ENCODE assay signal across 29 mouse cellular contexts in genomic region chr2:71636134-71636533, GRCm38 (mm10).
DNase-seq lines count a peak whose midpoint lies in the region; ATAC-seq and TF ChIP-seq lines count a peak whose summit lies in the region.
"Had no signal": no experiment of that assay in that cellular context is flagged by ENCODE, and none has a peak within 500 bp of the region (broad histone marks: within the 10 kb centered on the region; RNA-seq: fewer than 3 reads in every experiment).

No protein-coding gene starts in this region.

- 81% methylated on average over 4 of the region's 4 CpGs for WGBS in hindbrain, embryonic 15.5 days
- WGBS in hindbrain, embryonic 11.5 days: 86% methylated on average over 4 of the region's 4 CpGs
- WGBS in midbrain, embryonic 13.5 days: 81% methylated on average over 4 of the region's 4 CpGs
- 78% methylated on average over 4 of the region's 4 CpGs for WGBS in midbrain, embryonic 14.5 days
- WGBS in forebrain, embryonic 13.5 days: 76% methylated on average over 4 of the region's 4 CpGs
- WGBS in olfactory bulb, adult 2 months: 74% methylated on average over 4 of the region's 4 CpGs
- WGBS in kidney, adult 2 months: 95% methylated on average over 4 of the region's 4 CpGs

- H3K36me3 ChIP-seq in hindbrain, embryonic 15.5 days: no peaks in the 10 kb centered on the region
- H3K36me3 ChIP-seq in hindbrain, embryonic 11.5 days (ENCODE audit: control insufficient read depth, insufficient read depth, low read length): no peaks in the 10 kb centered on the region
- no peaks in the 10 kb centered on the region for H3K36me3 ChIP-seq in midbrain, embryonic 13.5 days
- no peaks in the 10 kb centered on the region for H3K36me3 ChIP-seq in midbrain, embryonic 14.5 days (ENCODE audit: control insufficient read depth, insufficient read depth, low read length)
- no peaks in the 10 kb centered on the region for H3K36me3 ChIP-seq in forebrain, embryonic 13.5 days (ENCODE audit: poor library complexity, severe bottlenecking)
- H3K36me3 ChIP-seq in kidney, adult 2 months (ENCODE audit: control insufficient read depth, insufficient read depth, low read length): no peaks in the 10 kb centered on the region
- H3K36me3 ChIP-seq: heart, embryonic 10.5 days; heart, embryonic 15.5 days; limb, embryonic 12.5 days; liver, embryonic 15.5 days; neural tube, embryonic 13.5 days; stomach, embryonic 15.5 days had no signal

- H3K4me1 ChIP-seq in hindbrain, embryonic 15.5 days (replicated peaks): peaks cover 5% of the 10 kb centered on the region; the same call in 1 of the 2 replicates
- no peaks in the 10 kb centered on the region for H3K4me1 ChIP-seq in hindbrain, embryonic 11.5 days (replicated peaks; ENCODE audit: control insufficient read depth, insufficient read depth, low read length)
- H3K4me1 ChIP-seq in midbrain, embryonic 13.5 days (replicated peaks): peaks cover 13% of the 10 kb centered on the region
- 0 out of 2 replicates have a peak, but pooled peaks cover 8% of the 10 kb centered on the region for H3K4me1 ChIP-seq in midbrain, embryonic 14.5 days (ENCODE audit: control insufficient read depth, insufficient read depth, low read length)
- H3K4me1 ChIP-seq in forebrain, embryonic 13.5 days: peaks cover 14% of the 10 kb centered on the region
- peaks cover 6% of the 10 kb centered on the region for H3K4me1 ChIP-seq in olfactory bulb, adult 2 months (ENCODE audit: control insufficient read depth, insufficient read depth, low read length)
- no peaks in the 10 kb centered on the region for H3K4me1 ChIP-seq in kidney, adult 2 months (ENCODE audit: control insufficient read depth, insufficient read depth, low read length)
- H3K4me1 ChIP-seq: heart, embryonic 10.5 days; heart, embryonic 15.5 days; limb, embryonic 12.5 days; liver, embryonic 15.5 days; stomach, embryonic 15.5 days had no signal

- H3K4me3 ChIP-seq in hindbrain, embryonic 15.5 days: no peak overlapping the region
- no peak overlapping the region for H3K4me3 ChIP-seq in hindbrain, embryonic 11.5 days (ENCODE audit: low read depth, low read length)
- H3K4me3 ChIP-seq in midbrain, embryonic 13.5 days (replicated peaks): no peak overlapping the region
- H3K4me3 ChIP-seq in midbrain, embryonic 14.5 days (replicated peaks; ENCODE audit: low read depth, low read length): no peak overlapping the region
- H3K4me3 ChIP-seq in forebrain, embryonic 13.5 days: no peak overlapping the region
- no peak overlapping the region for H3K4me3 ChIP-seq in olfactory bulb, adult 2 months (ENCODE audit: insufficient read depth, low read depth, low read length)
- no peak overlapping the region for H3K4me3 ChIP-seq in kidney, adult 2 months (ENCODE audit: insufficient read depth, low read depth, low read length)
- H3K4me3 ChIP-seq: heart, embryonic 10.5 days; heart, embryonic 15.5 days; left cerebral cortex, adult 2 months; limb, embryonic 12.5 days; liver, embryonic 15.5 days; neural tube, embryonic 13.5 days; stomach, embryonic 15.5 days had no signal

- no peak overlapping the region for H3K4me2 ChIP-seq in hindbrain, embryonic 15.5 days
- H3K4me2 ChIP-seq in hindbrain, embryonic 11.5 days (replicated peaks; ENCODE audit: low read depth, low read length): no peak overlapping the region
- no peak overlapping the region for H3K4me2 ChIP-seq in midbrain, embryonic 13.5 days (replicated peaks)
- H3K4me2 ChIP-seq in midbrain, embryonic 14.5 days (ENCODE audit: low read length): no peak overlapping the region
- H3K4me2 ChIP-seq in forebrain, embryonic 13.5 days: no peak overlapping the region
- H3K4me2 ChIP-seq: heart, embryonic 15.5 days; limb, embryonic 12.5 days; liver, embryonic 15.5 days; lung, embryonic 14.5 days; neural tube, embryonic 13.5 days; stomach, embryonic 15.5 days had no signal

- H3K27ac ChIP-seq in hindbrain, embryonic 15.5 days (replicated peaks): 0 out of 2 replicates have a peak overlapping the region, but pooled peaks have one; percentile 5
- no peak overlapping the region for H3K27ac ChIP-seq in hindbrain, embryonic 11.5 days (ENCODE audit: low read depth, low read length)
- H3K27ac ChIP-seq in midbrain, embryonic 13.5 days: peak overlapping the region; percentile 52; the same call in 1 of the 2 replicates
- no peak overlapping the region for H3K27ac ChIP-seq in midbrain, embryonic 14.5 days (replicated peaks; ENCODE audit: low read depth, low read length)
- H3K27ac ChIP-seq in forebrain, embryonic 13.5 days: peak overlapping the region; percentile 70
- H3K27ac ChIP-seq in olfactory bulb, adult 2 months (ENCODE audit: insufficient read depth, low read depth, low read length): 0 out of 2 replicates have a peak overlapping the region, but pooled peaks have one; percentile 2
- H3K27ac ChIP-seq in kidney, adult 2 months (ENCODE audit: insufficient read depth, low read depth, low read length): no peak overlapping the region
- H3K27ac ChIP-seq: heart, embryonic 10.5 days; heart, embryonic 15.5 days; left cerebral cortex, adult 2 months; limb, embryonic 12.5 days; liver, embryonic 15.5 days; neural tube, embryonic 13.5 days; stomach, embryonic 15.5 days had no signal

- ATAC-seq in hindbrain, embryonic 15.5 days (ENCODE audit: low FRiP score, low read depth): no peak
- no peak for ATAC-seq in hindbrain, embryonic 11.5 days (ENCODE audit: low FRiP score)
- ATAC-seq in midbrain, embryonic 13.5 days: no peak
- ATAC-seq in midbrain, embryonic 14.5 days (ENCODE audit: low FRiP score, low TSS enrichment): no peak
- ATAC-seq in forebrain, embryonic 13.5 days: no peak
- ATAC-seq: intestine, embryonic 16.5 days; Patski had no signal

- H3K9ac ChIP-seq in hindbrain, embryonic 15.5 days: no peak overlapping the region
- no peak overlapping the region for H3K9ac ChIP-seq in hindbrain, embryonic 11.5 days (ENCODE audit: low read depth, low read length)
- no peak overlapping the region for H3K9ac ChIP-seq in midbrain, embryonic 13.5 days (replicated peaks)
- H3K9ac ChIP-seq in midbrain, embryonic 14.5 days (replicated peaks; ENCODE audit: low read length): no peak overlapping the region
- 0 out of 2 replicates have a peak overlapping the region, but pooled peaks have one; percentile 17 for H3K9ac ChIP-seq in forebrain, embryonic 13.5 days
- H3K9ac ChIP-seq: heart, embryonic 15.5 days; limb, embryonic 12.5 days; liver, embryonic 15.5 days; lung, embryonic 14.5 days; neural tube, embryonic 13.5 days; stomach, embryonic 15.5 days had no signal

- TF ChIP-seq CTCF in olfactory bulb, adult 2 months (IDR thresholded peaks at IDR 0.05; ENCODE audit: insufficient read depth, low read depth, low read length): no peak
- no peak for TF ChIP-seq CTCF in kidney, adult 2 months (conservative IDR thresholded peaks at IDR 0.05; ENCODE audit: insufficient read depth, insufficient read length, low read depth, low read length)

- TF ChIP-seq POLR2A in olfactory bulb, adult 2 months (IDR thresholded peaks at IDR 0.05; ENCODE audit: insufficient read depth, low read depth, low read length): no peak
- no peak for TF ChIP-seq POLR2A in kidney, adult 2 months (IDR thresholded peaks at IDR 0.05; ENCODE audit: low read depth, low read length)

- no peaks in the 10 kb centered on the region for H3K27me3 ChIP-seq in hindbrain, embryonic 15.5 days
- H3K27me3 ChIP-seq in hindbrain, embryonic 11.5 days (ENCODE audit: control insufficient read depth, insufficient read depth, low read length): no peaks in the 10 kb centered on the region
- peaks cover 3% of the 10 kb centered on the region; the same call in 1 of the 2 replicates for H3K27me3 ChIP-seq in midbrain, embryonic 13.5 days
- H3K27me3 ChIP-seq in midbrain, embryonic 14.5 days (ENCODE audit: control insufficient read depth, insufficient read depth, low read length): no peaks in the 10 kb centered on the region
- no peaks in the 10 kb centered on the region for H3K27me3 ChIP-seq in forebrain, embryonic 13.5 days
- no peaks in the 10 kb centered on the region for H3K27me3 ChIP-seq in kidney, adult 2 months (replicated peaks; ENCODE audit: control insufficient read depth, insufficient read depth, low read length)
- H3K27me3 ChIP-seq: limb, embryonic 12.5 days; Patski; stomach, embryonic 15.5 days had no signal

- no peaks in the 10 kb centered on the region; the same call in 1 of the 2 replicates for H3K9me3 ChIP-seq in hindbrain, embryonic 15.5 days
- no peaks in the 10 kb centered on the region for H3K9me3 ChIP-seq in hindbrain, embryonic 11.5 days (ENCODE audit: control insufficient read depth, low read length)
- H3K9me3 ChIP-seq in midbrain, embryonic 13.5 days: peaks cover 3% of the 10 kb centered on the region; the same call in 1 of the 2 replicates
- 0 out of 2 replicates have a peak, but pooled peaks cover 4% of the 10 kb centered on the region for H3K9me3 ChIP-seq in midbrain, embryonic 14.5 days (ENCODE audit: control insufficient read depth, low read length)
- H3K9me3 ChIP-seq in forebrain, embryonic 13.5 days (replicated peaks): 0 out of 2 replicates have a peak, but pooled peaks cover 2% of the 10 kb centered on the region
- H3K9me3 ChIP-seq: heart, embryonic 10.5 days; heart, embryonic 15.5 days; liver, embryonic 15.5 days; stomach, embryonic 15.5 days had no signal

- no peak for DNase-seq in hindbrain, embryonic 11.5 days (ENCODE audit: low spot score)
- no peak for DNase-seq in midbrain, embryonic 14.5 days
- DNase-seq in kidney, adult 2 months: no peak
- DNase-seq in retina, postnatal 1 day: no peak
- DNase-seq: adrenal gland, postnatal 10 days; cerebellum, adult 11 months; cerebellum, adult 9-10 months; cerebellum, postnatal 36 days; gastrocnemius, postnatal 14 days; heart, postnatal 36 days; kidney, adult 9 months; kidney, postnatal 10 days; lung, embryonic 14.5 days; lung, postnatal 14 days; right cerebral cortex, postnatal 25 days; thymus, postnatal 25 days had no signal

Comparison
In these comparisons a context has a peak if more than half of its experiments do, and no peak if none do; other contexts are left out.
1. H3K27ac ChIP-seq: peak in hindbrain, embryonic 15.5 days (single experiment), midbrain, embryonic 13.5 days (single experiment), forebrain, embryonic 13.5 days (single experiment) and olfactory bulb, adult 2 months (single experiment); none in hindbrain, embryonic 11.5 days (single experiment), midbrain, embryonic 14.5 days (single experiment) and kidney, adult 2 months (single experiment).